Mouse (Mus musculus) adrenal gland, adult 8-10 months (tissue): ENCODE measurements around the gene Zw10. TPM values are rescaled to one million over a fixed set of nuclear protein-coding genes. Genes with fewer than 3 reads are reported as not detected.

Experiments
- DNase-seq: peaks from one replicate; pipeline ENCODE4 v3.0.0; 2022
- total RNA-seq, 4 experiments: library from RNA; stranded (reverse); gene quantifications; 2 replicates each; pipeline ENCODE4 v1.2.4; 2022

Gene Zw10
- total RNA-seq = 10 to 100 TPM; 14.6 to 22.2 (median 19.4) TPM

GRCm38 (mm10) chr9:49055333-49056205 is at the start of gene Zw10:
Zw10 (plus strand) TSS chr9:49055613.
- peak; percentile 94 for DNase-seq

- DNase-seq = no peak
These were observed 39.6 kb upstream of the Zw10 start for GRCm38 (mm10) chr9:49015824-49016223.

GRCm38 (mm10) chr9:49021289-49021688 is 34.1 kb upstream of the Zw10 start:
- DNase-seq = no peak

- DNase-seq = no peak
These were observed 31.5 kb upstream of the Zw10 start for GRCm38 (mm10) chr9:49023956-49024355.

GRCm38 (mm10) chr9:49024529-49024928 is 30.9 kb upstream of the Zw10 start:
- DNase-seq = no peak

- no peak for DNase-seq
These were observed 20.6 kb upstream of the Zw10 start for GRCm38 (mm10) chr9:49034764-49035163.

- DNase-seq = no peak
These were observed 4.5 kb upstream of the Zw10 start for GRCm38 (mm10) chr9:49050901-49051300.

- peak; percentile 12 for DNase-seq
These were observed 4.1 kb upstream of the Zw10 start for GRCm38 (mm10) chr9:49051349-49051748.

GRCm38 (mm10) chr9:49054028-49054427 is 1.4 kb upstream of the Zw10 start:
- no peak for DNase-seq

GRCm38 (mm10) chr9:49076847-49077246 is 21.4 kb downstream of the Zw10 start:
- DNase-seq = no peak

- DNase-seq = no peak
These were observed 25.7 kb downstream of the Zw10 start, which contains the start of gene Tmprss5 for GRCm38 (mm10) chr9:49081107-49081506. Tmprss5 (plus strand) TSS chr9:49081260.

GRCm38 (mm10) chr9:49081561-49081960 is 26.1 kb downstream of the Zw10 start:
- peak; percentile 49 for DNase-seq

- no peak for DNase-seq
These were observed 31.9 kb downstream of the Zw10 start for GRCm38 (mm10) chr9:49087317-49087716.

- DNase-seq = no peak
These were observed 43.5 kb downstream of the Zw10 start for GRCm38 (mm10) chr9:49098871-49099270.

- no peak for DNase-seq
These were observed 46.9 kb downstream of the Zw10 start for GRCm38 (mm10) chr9:49102328-49102727.

GRCm38 (mm10) chr9:49109101-49109500 is 53.7 kb downstream of the Zw10 start:
- DNase-seq = no peak

GRCm38 (mm10) chr9:49110476-49111220 is 55.2 kb downstream of the Zw10 start:
- no peak for DNase-seq

- no peak for DNase-seq
These were observed 55.9 kb downstream of the Zw10 start for GRCm38 (mm10) chr9:49111296-49111695.

- no peak for DNase-seq
These were observed 62.9 kb downstream of the Zw10 start for GRCm38 (mm10) chr9:49118271-49118825.

GRCm38 (mm10) chr9:49119759-49120158 is 64.3 kb downstream of the Zw10 start:
- DNase-seq = no peak

GRCm38 (mm10) chr9:49125706-49126105 is 70.3 kb downstream of the Zw10 start:
- DNase-seq = no peak
